Mouse (Mus musculus) adrenal gland, adult (tissue): ENCODE results near the gene Triap1.
A peak's percentile ranks its signal among the peaks of the same experiment; 100 is the strongest.
"Not testable (repeated sequence)": the region's sequence is repeated elsewhere in the genome, so short reads cannot be mapped to it uniquely, and the experiment has no call there.

ENCODE experiments used
- DNase-seq, 2 experiments: peaks; one replicate each; pipeline ENCODE4 v3.0.0; 2022 to 2023; ENCODE audit warnings: low spot score in 1 of 2; ENCODE audit not compliant: inconsistent age in 2 of 2

Triap1 gene

DNA sequence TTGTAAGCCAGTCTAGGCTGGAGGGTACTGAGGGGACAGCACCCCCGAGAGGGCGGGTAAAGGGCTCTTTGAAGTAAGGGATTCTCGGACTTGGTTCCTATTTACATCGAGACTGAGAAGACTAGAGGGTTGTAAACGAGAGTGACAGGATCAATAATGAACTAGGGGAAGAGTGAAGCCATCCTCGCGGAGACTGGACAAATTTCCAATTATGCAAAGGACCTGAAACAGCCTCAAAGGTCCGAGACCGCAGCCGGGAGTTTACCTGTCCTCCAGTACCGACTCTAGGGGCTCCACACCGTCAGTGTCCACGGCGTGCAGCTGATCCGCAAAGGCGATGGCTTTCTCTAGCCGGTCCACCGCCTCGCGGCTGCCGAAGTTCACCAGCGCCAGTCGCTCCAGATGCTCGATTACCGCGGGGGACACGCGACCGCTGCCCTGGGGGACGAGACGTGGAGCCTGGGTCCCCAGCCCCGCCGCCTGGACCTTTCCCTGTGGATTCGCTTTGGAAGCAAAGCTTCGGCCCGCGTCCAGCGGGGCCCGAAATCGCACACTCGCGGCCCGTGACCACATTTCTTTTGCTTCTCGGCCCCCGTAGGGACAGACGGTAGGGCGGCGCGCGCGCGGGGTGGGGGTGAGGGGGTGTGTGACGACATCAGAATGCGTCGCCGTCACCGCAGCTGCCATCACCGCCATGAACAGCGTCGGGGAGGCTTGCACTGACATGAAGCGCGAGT, at the start of gene Triap1, which contains the start of gene Gatc:
Triap1 (plus strand) TSS at position 649 of the 737 bp plus-strand sequence.
Gatc (minus strand) TSS at position 602 of the 737 bp plus-strand sequence.
- DNase-seq: peak; percentile 91 to 97

DNA sequence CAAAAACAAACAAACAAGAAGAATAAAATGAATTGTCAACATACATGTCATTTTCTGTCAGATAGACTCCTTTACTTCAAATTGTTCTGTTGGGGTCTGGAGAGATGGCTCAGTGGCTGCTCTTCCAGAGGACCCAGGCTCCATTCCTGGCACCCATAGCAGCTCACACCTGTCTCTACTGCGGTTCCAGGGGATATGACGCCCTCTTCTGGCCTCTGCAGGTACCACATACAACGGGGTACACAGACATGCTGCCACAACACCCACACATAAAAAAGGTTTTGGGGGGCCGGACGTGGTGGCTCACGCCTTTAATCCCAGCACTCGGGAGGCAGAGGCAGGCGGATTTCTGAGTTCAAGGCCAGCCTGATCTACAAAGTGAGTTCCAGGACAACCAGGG, 46.9 kb upstream of the Triap1 start:
- DNase-seq: peak in 1 of 2 experiments; percentile 48

DNA sequence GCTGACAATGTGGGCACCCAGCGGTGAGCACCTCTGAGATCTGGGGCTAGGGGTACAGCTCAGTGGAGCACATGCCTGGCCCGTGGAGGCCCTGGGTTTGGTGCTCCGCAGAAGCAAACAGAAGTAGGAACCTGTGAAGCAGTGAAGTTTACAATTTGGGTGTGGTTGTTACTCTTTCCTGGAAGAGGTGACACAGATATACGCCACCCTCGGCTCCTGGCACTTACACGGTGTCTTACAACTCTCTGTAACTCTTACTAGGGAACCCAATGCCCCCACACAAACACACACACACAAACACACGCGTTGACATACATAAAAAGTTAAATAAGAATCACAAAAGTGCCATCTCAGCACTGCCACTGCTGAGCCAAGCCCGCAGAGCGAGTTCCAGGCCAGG, 44.7 kb upstream of the Triap1 start:
- no peak for DNase-seq

DNA sequence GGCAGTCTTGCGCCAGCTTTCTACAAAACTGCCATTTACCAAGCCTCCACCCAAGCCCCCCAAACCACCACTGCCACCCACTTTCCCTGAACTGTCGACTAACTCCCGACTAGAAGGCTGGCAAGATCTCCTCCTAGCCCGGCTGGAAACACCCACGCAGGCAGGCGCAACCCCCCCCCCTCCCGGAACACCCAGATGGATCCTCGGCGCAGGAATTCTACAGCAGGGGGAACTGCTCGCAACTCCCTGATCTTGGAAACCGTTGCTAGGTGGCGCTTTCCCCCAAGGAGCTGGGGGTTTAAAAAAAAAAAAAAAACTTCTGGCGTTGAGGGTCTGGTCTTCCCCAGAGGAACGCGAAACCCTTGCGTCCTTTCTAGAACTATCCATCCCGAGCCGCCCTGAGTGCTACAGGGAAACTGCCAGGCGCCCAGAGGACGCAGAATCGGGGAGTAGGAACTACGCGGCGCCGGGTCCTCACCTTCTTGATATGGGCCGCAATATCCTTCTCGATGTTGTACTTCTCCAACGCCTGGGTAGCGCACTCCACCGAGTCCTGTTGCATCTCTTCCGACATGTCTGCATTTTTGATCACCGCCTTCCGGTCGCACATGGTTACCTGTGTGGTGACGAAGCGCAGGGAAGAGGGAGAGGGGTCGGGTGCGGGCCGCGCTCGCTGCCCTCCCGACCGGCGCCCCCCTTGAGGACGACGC, 40.8 kb upstream of the Triap1 start:
- DNase-seq: peak; percentile 69 to 89

DNA sequence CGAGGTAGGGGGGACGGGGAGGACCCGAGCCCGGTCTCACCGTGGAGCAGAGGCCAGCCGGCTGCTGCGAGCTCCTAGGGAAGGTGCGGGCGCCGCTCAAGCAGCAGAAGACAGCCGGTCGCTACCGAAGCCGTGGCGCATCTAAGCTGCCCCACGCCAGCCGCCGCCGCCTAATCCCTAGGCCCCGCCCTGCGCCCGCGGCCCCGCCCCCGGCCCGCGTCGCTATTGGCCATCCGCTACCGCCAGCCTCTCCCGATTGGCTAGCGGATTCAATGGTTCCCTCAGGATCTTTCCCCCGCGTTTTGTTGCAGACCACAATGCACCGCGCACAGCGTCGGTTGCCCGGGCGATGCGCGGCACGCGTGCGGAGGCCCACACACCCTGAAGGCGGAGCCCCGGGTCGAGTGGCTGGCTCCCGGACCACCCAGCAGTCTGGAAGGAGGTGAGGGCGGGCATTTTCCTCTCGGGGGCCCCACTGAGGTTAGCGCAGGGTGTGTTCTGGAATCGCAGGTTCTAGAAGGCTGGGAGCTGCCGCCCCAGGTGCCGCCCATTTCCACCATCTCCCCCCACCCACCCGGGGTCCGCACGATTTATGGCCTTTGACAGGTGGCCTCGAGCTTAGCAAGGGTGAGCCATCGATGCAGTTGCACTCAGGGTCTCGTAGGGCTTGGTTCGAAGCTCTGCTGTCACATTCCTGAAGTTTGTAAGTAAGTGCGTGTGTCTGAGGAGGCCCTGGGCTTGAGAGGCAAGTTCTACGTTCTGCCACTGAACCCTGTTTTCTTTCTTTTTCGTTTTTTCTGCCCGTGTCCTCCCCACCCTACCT, 40.0 kb upstream of the Triap1 start, which contains the start of gene Dynll1:
Dynll1 (minus strand) TSS at position 208 of the 823 bp plus-strand sequence.
- peak; percentile 99 to 100 for DNase-seq

DNA sequence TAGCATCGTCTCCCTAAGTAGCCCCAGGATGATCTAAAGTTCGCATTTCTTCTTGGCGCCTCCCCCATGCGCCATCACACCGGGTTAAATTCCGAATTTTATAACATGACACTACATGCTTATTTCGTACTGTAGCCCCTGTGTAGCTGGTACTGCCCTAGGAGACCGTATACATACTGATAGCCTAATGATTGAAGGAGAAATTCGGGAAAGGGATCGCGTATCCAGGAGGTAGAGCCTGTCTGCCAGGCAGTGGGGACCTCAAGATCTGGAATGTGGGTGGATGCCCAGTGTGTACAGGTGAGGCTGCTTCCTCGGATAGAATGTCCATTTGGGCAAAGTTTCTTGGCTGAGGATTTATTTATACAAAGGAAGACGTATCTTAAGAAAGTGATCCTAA, 39.4 kb upstream of the Triap1 start:
- no peak for DNase-seq

DNA sequence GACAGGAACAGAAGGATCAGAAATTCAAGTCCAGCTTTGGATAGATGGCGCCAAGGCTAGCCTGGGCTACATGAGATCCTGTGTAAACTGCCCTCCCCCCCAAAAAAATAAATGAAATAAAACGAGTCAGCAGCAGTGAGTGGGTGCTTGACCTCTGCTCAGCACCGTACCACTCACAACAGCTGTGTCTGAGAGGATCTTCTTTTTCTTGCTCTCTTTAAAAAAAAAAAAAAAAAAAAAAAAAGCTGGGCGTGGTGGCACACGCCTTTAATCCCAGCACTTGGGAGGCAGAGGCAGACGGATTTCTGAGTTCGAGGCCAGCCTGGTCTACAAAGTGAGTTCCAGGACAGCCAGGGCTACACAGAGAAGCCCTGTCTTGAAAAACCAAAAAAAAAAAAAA, 38.8 kb upstream of the Triap1 start:
- DNase-seq: not testable (repeated sequence)

DNA sequence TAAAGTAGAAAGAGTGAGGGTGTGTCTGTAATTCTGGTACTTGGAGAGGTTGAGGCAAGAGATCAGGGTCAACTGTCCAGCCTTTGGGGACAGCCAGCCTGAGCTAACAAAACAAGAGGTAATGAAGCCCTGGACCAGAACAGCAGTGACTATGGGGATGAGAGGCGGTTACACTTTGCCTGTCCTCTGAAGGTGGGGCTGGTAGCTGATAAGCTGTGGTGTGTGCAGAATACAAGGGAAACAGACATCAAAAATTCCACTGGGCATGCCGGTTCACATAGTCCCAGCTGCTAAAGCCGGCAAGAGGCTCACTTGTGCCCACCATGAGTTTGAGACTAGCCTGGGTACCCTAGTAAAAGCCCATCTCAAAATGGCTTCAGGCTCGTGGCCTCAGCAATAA, 28.7 kb upstream of the Triap1 start:
- no peak for DNase-seq

DNA sequence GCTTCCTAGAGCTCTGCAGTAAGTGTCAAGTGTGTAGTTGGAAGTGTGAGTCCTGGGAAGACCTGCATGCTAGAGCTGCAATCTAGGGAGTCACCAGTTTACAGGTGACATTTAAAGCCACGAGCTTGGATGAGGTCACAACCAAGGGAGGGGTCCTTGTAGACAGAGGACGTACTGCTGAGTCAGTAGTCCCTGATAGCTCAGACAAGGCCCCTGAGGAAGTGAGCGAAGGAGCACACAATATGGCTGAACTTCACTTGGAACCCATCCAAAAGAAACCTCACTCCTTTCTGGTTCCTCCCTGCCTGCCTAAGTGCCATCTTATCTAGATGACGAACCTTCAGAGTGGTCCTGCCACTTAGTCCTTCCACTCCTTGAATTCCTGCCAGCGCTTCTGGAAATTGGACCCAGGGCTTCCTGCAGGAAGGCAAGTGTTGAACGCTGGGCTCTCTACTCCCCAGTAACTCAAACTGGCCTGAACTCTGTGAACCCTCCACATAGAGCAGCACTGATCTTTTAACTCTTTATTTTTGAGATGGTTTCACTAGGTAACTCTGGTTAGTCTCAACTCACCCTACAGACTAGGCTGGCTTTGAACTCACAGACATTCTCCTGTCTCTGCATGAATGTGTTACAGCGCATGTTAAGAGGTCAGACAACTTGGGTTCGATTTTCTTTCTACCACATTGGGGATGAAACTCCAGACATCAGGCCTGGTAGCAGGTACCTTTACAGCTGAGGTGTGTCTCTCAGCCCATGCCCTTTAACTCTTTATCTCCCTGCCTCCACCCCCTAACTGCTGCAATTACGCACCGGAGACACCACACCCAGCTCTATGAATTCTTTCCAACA, 28.0 kb upstream of the Triap1 start:
- DNase-seq: no peak

DNA sequence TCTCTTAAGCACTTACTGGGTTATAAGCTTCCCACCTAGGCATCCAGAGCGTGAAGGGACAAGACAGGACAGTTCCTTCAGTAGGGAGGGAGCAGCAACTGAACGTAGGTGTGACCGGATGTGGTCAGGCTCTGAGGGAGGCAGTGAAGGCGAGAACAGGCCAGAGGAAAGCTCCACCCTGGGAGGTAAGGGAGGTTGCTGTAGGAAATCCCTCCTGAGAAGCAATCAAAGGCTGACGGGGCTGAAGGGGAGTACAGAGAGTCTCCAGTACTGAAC, 27.4 kb upstream of the Triap1 start:
- no peak for DNase-seq

DNA sequence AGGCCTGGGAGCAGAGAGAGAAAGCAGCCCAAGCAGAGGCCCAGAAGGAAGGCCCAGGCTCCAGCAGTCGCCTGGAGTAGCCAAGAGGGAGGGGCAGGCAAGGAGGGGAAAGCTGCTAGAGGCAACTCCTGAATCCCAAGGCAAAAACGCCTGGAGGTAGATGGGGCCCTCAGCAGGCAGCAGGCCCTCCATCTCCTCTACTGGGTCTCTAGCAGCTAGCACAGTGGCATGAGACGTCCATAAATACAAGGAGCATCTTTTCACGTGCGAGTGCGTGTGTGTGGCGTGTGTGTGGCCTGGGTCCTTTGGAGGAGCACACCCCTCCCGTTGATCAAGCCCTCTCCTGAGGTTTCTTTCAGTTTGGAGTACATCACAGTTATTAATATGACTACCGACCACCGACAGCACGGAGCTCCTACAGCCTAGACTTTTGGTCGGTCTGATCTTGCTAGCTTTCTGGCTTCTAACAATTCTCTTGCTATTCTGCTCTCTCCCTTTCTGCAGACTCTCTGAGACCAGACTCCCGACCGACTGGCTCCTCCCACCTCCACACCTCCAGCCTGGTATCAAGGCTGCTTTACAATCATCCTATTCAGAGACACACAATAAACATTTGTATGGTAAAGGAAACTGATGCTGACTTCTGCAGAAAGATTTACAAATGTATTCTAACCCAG, 23.9 kb upstream of the Triap1 start:
- DNase-seq: no peak

DNA sequence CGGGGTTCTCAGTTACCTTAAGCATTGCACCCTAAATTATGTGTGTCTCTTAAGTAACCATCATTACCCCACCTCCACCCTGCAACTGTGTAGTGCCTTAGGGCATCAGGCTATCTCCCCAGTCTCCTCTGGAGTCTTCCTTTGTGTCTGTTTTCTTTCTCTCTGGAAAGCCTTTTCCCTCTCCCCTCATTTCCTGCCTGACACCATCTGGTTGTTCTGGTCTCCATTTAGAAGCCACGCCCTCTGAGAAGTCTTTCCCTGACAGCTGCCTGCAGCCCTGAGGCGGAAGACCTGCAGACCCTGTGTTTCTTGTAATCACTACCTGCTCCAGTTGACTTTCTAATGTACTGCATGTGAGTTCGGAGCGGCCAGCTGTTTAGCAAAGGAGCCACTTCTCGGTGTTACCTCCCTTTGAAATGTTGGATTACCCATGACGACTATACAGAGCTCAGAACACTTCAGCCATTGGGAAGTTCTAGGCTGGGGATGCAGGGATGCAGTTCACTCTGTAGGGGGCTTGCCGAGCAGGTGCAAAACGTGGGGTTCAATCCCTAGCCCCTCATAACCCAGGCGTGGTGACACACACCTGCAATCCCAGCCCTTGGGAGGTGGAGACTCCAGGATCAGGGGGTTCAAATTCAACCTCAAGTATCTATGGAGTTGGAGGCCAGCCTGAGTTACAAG, 23.2 kb upstream of the Triap1 start:
- DNase-seq: no peak

DNA sequence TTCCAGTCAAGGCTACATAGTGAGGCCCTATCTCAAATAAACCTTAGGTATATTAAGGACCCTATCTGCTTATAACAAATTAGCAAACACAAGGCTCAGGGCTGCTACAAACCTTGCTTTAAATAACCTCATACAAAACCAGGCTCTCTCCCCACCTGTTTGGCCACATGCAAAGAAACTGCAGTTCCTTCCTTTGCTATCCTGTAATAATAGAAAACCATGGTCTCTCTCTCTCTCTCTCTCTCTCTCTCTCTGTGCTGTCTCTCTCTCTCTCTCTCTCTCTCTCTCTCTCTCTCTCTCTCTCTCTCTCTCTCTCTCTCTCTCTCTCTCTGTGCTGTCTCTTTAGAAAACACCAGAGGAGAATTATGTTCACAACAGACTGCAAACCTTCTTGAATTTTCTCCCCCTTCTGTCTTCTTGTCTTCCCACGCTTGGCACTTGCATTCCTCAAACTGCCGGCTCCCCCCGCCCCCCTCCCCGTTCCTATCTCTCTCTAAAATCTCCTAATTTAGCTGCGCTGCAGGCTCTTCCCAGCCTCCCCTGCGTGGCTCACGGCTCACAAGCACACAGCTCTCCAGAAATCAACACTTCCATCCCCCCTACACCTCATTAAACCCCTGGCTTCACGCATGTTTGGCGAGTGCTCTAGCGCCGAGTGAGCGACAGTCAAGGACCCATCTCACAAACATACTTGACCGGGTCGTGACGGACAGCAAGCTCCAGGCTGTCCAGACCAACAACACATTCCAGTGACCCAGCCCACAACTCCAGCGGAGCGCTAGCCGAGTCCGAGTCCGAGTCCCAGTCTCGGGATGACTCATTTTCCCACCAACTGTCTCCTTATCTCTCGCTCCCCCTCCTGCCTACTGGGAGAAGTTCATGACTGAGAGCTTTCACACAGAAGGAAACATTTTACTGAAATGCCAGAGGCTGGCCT, 21.8 kb upstream of the Triap1 start:
- DNase-seq: peak; percentile 86 to 94

DNA sequence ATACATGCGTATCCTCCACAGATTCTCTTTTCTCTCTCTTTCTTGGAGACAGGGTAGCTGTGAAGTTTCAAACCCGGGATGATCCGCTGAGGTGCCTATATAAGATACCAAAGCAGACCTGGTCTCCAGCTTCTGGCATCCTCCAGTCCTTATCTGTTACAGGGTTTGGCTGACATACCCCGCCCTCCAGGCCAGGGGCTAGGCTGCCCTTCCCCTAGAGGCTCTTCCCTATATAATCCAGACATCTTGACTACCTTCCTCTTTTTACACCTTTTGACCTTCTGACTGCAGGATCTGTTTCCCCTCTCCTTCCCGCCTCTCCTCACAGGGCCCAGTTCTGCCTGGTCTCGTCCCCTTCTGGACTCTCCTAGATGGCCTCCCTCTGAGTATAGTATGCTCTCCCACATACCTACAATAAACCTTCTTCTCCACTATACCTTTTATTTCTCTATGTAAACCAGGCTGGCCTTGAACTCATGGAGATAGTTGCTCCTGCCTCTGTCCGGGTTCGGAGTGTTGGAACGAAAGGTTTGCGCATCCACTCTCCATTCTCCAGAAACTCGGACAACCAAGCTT, 14.7 kb upstream of the Triap1 start:
- no peak for DNase-seq

DNA sequence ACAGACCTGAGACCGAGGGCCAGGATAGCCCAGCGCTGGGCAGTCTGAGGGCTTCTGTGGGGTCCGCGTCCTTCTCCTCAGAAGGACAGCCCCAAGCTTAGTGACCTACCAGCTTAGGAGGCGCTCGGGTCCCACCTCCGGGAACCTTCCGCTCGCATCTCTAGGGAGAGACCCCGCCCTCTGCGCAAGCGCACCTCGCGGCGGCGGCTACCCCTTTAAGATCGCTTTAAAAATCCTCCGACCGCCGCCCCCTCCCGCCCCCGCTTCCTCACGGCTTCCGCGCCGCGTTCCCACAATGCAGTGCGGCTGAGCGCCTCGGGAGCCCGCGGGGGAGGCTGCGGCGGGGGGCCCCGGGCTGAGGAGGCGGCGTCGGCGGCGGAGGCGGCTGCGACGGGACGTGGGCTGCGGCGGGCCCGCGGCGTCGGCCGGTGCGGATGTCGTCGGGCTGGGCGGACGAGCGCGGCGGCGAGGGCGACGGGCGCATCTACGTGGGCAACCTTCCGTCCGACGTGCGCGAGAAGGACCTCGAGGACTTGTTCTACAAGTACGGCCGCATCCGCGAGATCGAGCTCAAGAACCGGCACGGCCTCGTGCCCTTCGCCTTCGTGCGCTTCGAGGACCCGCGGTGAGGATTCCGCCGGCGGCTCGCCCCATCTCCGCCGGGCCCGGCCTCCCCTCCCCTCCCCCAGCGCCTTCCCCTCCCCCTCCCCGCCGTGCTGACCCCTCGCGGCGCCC, 14.0 kb upstream of the Triap1 start, which contains the start of gene Srsf9:
Srsf9 (plus strand) TSS at position 303 of the 735 bp plus-strand sequence.
- DNase-seq: peak; percentile 96 to 99

DNA sequence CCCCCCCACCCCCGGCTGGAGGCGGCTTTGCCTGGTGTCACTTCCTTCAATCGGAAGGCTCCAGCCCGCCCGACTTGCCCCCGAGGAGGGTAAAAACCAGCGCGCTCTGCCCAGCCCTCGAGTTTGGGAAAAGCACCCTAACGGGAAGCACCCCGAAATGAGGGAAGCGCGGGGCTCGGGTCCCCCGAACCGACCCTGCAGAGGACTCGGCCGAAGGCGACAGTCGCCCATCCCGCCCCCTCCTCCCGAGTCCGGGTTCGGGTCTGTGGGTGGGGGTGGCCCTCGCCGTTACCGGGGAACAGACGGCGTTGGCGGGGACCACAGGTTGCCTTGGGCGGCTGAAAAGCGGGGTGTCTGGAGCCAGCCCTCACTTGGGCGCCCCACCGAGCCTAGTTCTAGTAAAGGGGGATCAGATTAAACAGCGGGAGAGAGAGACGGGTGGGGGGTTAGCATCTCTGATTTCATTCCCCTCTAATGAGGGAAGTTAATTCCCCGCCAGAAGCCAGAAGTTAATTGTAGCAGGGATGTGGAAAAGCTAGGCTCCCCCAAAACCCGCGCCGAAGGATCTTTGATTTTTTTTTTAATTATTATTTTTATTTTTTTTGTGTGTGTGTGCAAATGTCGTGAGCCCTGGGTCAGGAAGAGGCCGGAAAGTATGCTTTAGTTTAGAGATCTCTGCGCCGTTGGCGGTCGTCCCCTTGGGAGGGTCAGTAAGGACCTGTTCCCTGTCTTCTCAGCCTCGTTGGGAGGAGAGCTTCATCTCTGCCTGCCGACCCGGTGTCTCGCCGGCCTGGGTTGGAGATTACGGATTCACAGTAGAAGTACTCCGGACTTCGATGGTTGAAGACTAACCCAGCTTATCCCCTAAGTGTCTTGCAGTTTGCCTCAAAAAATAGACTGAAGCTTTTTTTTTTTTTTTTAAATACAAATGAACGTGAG, 13.1 kb upstream of the Triap1 start:
- peak; percentile 51 to 76 for DNase-seq
